Mouse (Mus musculus) embryo, embryonic 11 days (tissue): Measurements from ENCODE around the gene Rpl21.

Source experiments
- DNase-seq: peaks from one replicate; pipeline ENCODE4 v3.0.0-alpha.2; 2015

Gene Rpl21

DNA sequence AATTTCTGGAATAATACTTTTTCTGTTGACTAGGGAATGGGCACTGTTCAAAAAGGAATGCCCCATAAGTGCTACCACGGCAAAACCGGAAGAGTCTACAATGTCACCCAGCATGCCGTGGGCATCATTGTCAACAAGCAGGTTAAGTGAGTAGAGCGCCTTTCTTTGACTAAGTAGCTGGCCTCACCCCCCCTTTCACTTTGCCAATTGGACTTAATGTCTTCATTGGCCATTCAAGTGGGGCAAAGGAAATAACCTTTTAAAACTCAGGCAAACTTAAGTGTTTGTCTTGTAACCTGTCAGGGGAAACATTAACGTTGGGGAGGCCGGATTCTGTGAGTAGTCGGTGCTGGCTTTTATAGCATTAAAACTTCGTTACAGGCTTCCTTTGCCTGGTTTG, 2.3 kb downstream of the Rpl21 start:
- DNase-seq = no peak

GRCm38 (mm10) chr5:146837967-146838720, 5.5 kb downstream of the Rpl21 start:
- no peak for DNase-seq

DNA sequence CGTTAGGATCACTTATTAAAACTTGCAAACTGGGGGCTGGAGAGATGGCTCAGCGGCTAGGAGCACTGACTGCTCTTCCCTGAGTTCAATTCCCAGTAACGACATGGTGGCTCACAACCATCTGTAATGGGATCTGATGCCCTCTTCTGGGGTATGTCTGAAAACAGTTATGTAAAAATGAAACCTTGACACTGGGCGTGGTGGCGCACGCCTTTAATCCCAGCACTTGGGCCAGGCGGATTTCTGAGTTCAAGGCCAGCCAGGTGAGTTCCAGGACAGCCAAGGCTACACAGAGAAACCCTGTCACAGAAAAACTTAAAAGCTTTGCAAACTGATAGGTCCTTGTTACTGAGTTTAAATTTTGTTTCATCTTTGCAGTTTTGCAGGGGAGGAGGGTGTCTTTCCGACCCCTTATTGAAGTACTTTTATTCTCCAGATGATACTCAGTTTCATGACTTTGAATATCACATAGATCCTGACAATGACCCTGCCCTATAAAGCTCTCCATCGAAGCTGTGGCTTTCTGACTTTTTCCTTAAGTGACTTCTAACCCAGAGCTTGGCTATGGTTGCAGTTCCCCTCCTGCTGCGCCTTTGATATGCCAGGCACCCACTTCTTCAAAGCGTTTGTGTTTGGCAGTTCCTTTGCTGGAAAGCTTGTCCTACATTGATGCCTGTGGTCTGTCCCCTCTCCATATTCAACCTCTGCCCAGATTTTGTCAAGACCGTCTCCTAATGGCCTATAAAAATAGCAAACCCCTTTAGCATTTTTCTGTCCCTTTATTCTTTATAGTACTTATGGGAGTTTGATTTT, 6.4 kb downstream of the Rpl21 start:
- no peak for DNase-seq

DNA sequence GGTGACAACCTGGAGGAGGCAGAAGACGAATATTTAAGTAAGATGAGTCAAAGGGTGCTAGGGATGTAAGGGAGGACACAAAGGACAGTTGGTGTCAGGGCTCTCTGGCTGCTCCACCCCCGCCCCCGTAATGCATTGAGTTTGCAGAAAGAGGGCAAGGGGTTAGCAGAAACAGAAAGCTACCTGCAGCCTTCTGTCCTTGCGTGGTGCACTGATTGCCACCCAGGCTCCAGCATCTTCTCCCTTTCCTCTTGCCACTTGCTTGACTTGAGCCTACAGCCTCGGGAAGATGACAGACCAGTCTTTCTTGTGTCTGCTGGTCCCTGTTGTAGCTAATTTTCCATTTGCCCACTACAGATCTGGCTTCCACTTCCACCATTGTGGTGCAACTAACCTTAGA, 7.1 kb downstream of the Rpl21 start:
- DNase-seq = no peak

- DNase-seq = no peak
Observed at GRCm38 (mm10) chr5:146840422-146840821, 7.7 kb downstream of the Rpl21 start.

DNA sequence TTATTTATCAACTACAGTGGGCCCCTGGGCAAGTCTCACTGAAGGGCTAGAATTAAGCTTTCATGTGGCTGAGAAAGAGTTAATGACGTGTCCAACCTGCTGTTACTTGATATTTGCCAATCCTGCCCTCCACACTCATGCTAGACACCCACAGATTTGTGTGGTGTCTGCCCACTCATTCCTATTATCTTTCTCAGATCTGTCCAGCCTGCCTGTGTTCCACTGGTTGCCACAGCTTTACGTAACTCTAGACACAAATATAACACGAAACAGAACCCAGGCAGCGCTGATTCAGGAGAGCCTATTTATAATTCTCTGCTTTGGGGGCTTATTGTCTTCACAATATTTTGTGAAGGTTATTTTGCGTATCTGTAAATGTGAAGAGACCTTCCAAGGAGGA, 8.6 kb downstream of the Rpl21 start:
- no peak for DNase-seq

DNA sequence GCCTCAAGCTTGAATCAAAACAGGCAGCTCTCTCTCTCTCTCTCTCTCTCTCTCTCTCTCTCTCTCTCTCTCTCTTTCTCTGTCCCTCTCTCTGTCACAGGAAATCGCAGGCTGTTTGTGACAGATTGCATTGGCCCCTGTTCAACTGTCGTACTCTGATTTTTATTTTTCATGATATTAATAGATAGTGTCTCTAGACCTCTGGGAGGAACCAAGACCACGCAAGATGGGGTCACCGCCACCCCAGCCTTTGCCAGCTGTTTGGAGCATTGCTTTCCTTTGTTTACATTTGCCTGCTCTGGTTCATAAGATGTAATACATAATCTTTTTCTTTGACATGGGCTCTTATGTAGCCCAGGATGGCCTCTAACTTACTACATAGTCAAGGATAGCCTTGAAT, 9.3 kb downstream of the Rpl21 start:
- no peak for DNase-seq

- peak; percentile 50 for DNase-seq
Observed at GRCm38 (mm10) chr5:146844301-146844941, 11.7 kb downstream of the Rpl21 start.

GRCm38 (mm10) chr5:146844945-146845365, 12.3 kb downstream of the Rpl21 start, which contains the start of gene Rasl11a:
Rasl11a (plus strand) TSS chr5:146845071.
- peak; percentile 93 for DNase-seq

DNA sequence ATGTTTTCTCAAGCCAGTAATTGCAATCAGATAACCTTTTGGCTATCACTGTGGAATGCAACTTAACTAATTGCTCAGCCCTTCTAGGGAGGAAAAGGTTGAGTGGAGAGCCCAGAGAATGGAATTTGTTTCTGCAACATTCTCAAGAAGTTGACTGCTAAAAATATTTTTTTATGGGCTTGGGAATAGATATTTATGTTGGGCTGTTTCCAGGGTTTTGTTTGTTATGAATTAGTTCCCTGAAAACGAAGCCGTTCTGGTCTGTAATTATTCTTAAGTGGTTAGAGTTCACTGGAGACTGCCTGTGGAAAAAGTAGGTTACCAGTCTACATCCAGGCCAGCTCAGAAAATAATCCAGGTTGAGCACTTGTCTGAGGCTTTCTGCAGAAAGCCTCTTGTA, 13.8 kb downstream of the Rpl21 start:
- no peak for DNase-seq

GRCm38 (mm10) chr5:146848936-146849582, 16.4 kb downstream of the Rpl21 start:
- no peak for DNase-seq

DNA sequence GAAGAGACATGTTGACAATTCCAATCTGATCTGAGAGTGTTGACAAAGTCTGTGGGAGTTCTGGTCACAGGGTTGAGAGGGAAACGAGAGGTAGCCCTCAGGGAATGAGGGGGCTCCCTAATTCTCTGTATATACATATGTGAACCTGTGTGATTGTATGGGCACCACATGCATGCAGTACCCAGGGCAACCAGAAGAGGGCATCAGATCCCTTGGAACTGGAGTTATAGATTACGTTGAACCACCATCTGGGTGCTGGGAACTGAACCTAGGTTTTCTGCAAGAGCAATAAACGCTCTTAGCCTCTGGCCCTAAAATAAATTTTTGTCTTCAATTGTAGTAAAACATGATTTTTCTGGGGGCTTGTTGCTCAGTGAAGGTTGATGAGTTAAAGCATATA, 23.4 kb downstream of the Rpl21 start:
- DNase-seq = no peak

GRCm38 (mm10) chr5:146857620-146858019, 24.9 kb downstream of the Rpl21 start:
- DNase-seq = no peak

DNA sequence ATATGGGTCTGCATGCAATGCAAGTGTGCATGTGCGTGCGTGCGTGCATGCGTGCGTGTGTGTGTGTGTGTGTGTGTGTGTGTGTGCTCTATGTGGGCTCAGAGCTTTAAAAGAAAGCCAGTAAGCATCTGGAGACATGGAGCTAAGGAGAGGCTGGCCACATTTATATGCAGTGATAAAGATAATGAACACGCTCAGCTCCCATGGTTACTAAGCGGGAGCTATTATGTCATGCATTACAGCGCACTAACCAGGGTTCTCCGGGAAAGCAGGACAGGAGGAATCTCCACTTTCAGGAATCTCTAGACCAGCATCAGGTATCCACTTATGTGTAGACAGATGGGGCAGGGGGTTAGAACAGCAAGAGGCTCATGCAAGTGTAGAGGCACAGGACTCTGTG, 26.1 kb downstream of the Rpl21 start:
- DNase-seq = no peak

GRCm38 (mm10) chr5:146859246-146859645, 26.6 kb downstream of the Rpl21 start:
- no peak for DNase-seq

GRCm38 (mm10) chr5:146860222-146860998, 27.7 kb downstream of the Rpl21 start:
- DNase-seq = no peak

DNA sequence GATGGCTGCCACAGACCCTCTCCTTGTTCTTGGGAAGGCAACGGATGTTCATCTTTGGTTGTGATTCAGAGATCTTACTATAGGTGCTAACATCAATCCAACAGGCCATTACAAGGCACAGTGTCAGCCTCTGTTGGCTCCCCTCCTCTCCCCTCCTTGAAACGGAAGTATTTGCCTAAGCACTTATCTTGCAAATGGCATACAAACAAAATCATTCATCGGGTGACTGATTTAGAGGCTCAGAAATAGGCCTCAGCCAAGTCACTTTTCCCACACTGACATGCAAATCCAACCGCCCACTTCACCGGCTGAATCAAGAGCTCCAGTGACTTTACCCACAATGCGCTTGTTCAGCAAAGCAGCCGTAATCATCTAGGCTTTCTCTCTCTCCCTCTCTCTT, 28.9 kb downstream of the Rpl21 start:
- DNase-seq = no peak

DNA sequence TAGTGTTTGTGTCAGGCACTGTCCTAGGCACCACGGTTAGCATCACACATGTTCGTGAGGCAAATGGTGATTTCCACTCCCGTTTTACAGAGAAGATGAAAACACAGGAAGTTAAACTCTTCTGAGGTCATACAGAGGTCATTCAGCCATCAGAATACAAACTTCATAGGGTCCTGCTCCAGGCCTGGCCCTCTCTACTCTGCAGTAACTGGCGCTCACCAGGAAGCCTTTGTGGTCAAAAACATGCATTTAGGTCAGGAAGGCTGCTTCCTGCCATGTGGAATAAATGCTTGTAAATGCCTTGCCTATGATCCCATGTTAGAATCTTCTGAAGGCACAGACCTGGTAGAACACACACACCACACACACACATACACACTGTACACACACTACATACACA, 32.8 kb downstream of the Rpl21 start:
- no peak for DNase-seq

DNA sequence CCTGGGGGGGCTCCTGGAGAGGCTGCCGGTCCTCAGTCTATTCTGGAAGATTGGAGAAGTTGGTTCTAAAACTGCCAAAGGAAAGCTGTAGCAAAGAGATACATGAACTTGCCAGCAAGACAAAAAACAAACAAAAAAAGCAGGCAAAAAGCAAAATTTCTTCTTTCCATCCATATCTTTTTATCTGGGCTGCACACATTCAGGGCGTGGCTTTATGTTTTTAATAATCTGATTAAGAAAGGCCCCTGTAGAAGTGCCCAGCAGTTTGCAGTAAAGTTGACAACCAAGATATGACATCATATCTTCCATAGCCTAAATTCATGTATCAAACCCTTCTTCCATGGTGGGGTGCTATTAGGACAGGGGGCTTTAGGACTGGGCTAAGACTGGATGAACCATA, 33.6 kb downstream of the Rpl21 start:
- DNase-seq = no peak

GRCm38 (mm10) chr5:146867246-146867945, 34.7 kb downstream of the Rpl21 start:
- peak; percentile 44 for DNase-seq

- no peak for DNase-seq
Observed at GRCm38 (mm10) chr5:146867946-146868314, 35.2 kb downstream of the Rpl21 start.
